Mouse (Mus musculus) hindbrain, embryonic 16.5 days (tissue): ENCODE measurements around the gene Dip2b. TPM values are rescaled to one million over a fixed set of nuclear protein-coding genes. Genes with fewer than 3 reads are reported as not detected.

ENCODE experiments used
- ATAC-seq: fragments of 200-750 bp; cut with Nextera tagmentation; 2 replicates; pipeline ENCODE4 v1.8.0; 2017; ENCODE audit warnings: moderate TSS enrichment, moderate library complexity
- H3K27ac ChIP-seq: fragments of 300-500 bp; sonication (generic); 2 replicates; pipeline ENCODE4 v1.5.1; 2014; ENCODE audit warnings: low read depth, mild to moderate bottlenecking, control low read depth, low read length, moderate library complexity
- H3K27me3 ChIP-seq: fragments of 300-500 bp; sonication (generic); replicated peaks from 2 replicates; pipeline ENCODE4 v1.6.1; 2014; ENCODE audit warnings: low read length; ENCODE audit not compliant: control insufficient read depth, insufficient read depth
- H3K36me3 ChIP-seq: fragments of 300-500 bp; sonication (generic); 2 replicates; pipeline ENCODE4 v1.6.1; 2014; ENCODE audit warnings: mild to moderate bottlenecking, low read length, moderate library complexity, mixed read lengths; ENCODE audit not compliant: control insufficient read depth, insufficient read depth
- H3K4me1 ChIP-seq: fragments of 300-500 bp; sonication (generic); 2 replicates; pipeline ENCODE4 v1.6.1; 2014; ENCODE audit warnings: low read depth, low read length; ENCODE audit not compliant: control insufficient read depth, insufficient read depth
- H3K4me2 ChIP-seq: fragments of 300-500 bp; sonication (generic); 2 replicates; pipeline ENCODE4 v1.6.1; 2014; ENCODE audit warnings: mild to moderate bottlenecking, low read length, control low read depth, moderate library complexity
- H3K4me3 ChIP-seq: fragments of 300-500 bp; sonication (generic); 2 replicates; pipeline ENCODE4 v1.5.1; 2014; ENCODE audit warnings: mild to moderate bottlenecking, low read length, control low read depth, moderate library complexity
- H3K9ac ChIP-seq: fragments of 300-500 bp; sonication (generic); 2 replicates; pipeline ENCODE4 v1.6.1; 2014; ENCODE audit warnings: low read depth, mild to moderate bottlenecking, control low read depth, low read length, moderate library complexity
- H3K9me3 ChIP-seq: fragments of 300-500 bp; sonication (generic); 2 replicates; pipeline ENCODE4 v1.6.1; 2014; ENCODE audit warnings: mild to moderate bottlenecking, low read length, moderate library complexity; ENCODE audit not compliant: control insufficient read depth
- WGBS: fragments of 180-500 bp; shearing (Covaris S2); extraction: QIAGEN DNeasy Blood & Tissue Kit; methylation state at CpG from one replicate; pipeline ENCODE4 v1.1.7; 2014; 5-methylcytosine and 5-hydroxymethylcytosine counted together
- polyA plus RNA-seq: library from polyadenylated mRNA; unstranded; fragments of >200 nt; fragmentation: Nextera tagmentation; extraction: Ambion mirVana; gene quantifications from 2 replicates; pipeline ENCODE4 v1.2.1, GENCODE M21; 2015

The Dip2b gene
- polyA plus RNA-seq, 1 experiment from 2014 or later, result 12.4 TPM

DNA sequence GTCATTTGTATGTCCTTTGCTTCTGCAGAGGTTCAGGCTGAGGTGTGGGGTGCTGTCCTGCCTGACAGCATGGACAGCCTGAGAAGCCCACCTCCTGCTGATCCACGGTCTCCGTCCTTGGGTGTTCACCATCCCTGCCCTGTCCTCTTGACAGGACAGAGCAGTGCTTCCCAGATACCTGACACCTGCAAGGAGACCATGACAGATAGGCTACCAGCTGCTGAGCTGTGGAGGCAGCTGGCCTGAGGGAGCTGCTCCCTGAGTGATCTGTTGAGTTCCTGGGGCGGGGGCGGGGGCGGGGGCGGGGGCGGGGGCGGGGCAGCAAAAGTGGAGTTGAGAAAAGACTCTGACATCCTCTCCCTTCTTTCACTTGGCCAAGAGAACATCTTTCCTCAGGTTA, 36.3 kb downstream of the Dip2b start:
- WGBS, result 28% methylated on average over 4 of the region's 8 CpGs
- Histone ChIP-seq H3K4me3 (no peak overlapping the region), H3K9me3 (no peaks in the 10 kb centered on the region), H3K4me2 (no peak overlapping the region), H3K27ac (no peak overlapping the region), H3K4me1 (peaks cover 21% of the 10 kb centered on the region), H3K27me3 (no peaks in the 10 kb centered on the region), H3K9ac (no peak overlapping the region), H3K36me3 (no peaks in the 10 kb centered on the region)
- no peak for ATAC-seq

- 0 out of 2 replicates have a peak overlapping the region, but pooled peaks have one; percentile 12 for H3K27ac ChIP-seq
- H3K4me1 ChIP-seq, result peaks cover 23% of the 10 kb centered on the region
- H3K27me3 ChIP-seq, result no peaks in the 10 kb centered on the region
- no peaks in the 10 kb centered on the region for H3K36me3 ChIP-seq
- 76% methylated on average over 4 of the region's 4 CpGs for WGBS
- H3K4me2 ChIP-seq, result no peak overlapping the region
- no peak overlapping the region; the same call in 1 of the 2 replicates for H3K9ac ChIP-seq
- no peak overlapping the region for H3K4me3 ChIP-seq
- no peak for ATAC-seq
- H3K9me3 ChIP-seq, result no peaks in the 10 kb centered on the region
Measured at GRCm38 (mm10) chr15:100076362-100076761, 37.9 kb downstream of the Dip2b start.

DNA sequence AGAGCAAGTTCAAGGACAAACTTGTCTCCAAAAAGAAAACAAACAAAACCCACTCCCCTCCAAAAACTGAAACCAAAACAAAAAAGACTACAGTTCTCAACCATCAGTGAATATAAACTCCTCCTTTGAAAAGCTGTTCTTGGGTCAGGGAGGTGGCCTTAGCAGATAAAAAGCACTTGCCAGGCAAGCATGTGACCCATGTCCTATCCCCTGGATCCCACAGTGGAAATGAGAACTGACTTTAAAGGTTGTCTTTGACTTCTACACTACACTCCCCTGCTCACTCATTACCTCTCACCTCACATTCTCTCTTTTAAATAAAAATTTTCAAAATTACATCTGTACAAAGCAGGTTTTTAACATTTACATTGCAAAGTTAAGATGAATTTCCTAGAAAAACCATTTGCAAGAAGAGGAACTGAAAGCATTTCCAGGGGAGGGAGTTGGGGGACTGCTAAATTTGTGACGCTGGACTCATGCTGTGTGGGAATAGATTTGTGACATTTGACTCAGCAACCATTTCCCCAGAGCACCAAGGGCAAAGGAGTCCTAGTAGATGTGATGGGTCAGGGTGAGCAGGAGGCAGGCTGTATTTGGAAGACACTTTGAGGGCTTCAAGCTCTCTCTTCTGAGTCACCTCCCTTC, 42.5 kb downstream of the Dip2b start:
- Histone ChIP-seq H3K9ac (no peak overlapping the region), H3K4me2 (no peak overlapping the region), H3K36me3 (no peaks in the 10 kb centered on the region), H3K9me3 (no peaks in the 10 kb centered on the region), H3K27me3 (no peaks in the 10 kb centered on the region), H3K27ac (0 out of 2 replicates have a peak overlapping the region, but pooled peaks have one; percentile 16), H3K4me1 (peaks cover 24% of the 10 kb centered on the region), H3K4me3 (no peak overlapping the region)
- no peak for ATAC-seq
- WGBS, result 34% methylated on average over 1 of the region's 1 CpGs

DNA sequence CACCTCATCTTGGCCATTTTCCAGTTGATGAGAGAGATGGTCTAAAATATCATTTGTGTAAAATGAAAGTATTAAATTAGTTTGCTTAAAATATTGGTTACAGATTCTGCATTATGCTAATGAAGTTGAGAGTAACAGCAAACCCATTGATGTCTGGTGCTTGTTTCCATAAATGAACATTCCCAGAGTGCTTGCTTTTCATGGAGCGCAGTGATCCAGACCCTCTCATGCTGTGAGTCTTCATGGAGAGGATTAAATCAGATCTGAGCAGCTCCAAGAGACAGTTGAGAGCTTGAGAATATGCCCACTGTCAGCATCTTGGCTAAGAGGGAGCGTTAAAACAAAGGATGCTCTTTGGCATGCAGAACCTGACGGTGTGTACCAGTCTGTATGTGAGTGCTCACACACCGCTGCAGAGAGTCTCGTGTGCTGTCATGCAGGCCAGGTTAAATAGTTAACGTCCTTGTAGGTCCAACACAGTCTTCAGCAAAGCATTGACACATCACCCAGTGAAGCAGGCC, 43.1 kb downstream of the Dip2b start:
- Histone ChIP-seq H3K9ac (no peak overlapping the region), H3K4me1 (peaks cover 22% of the 10 kb centered on the region), H3K36me3 (no peaks in the 10 kb centered on the region), H3K4me3 (no peak overlapping the region), H3K9me3 (no peaks in the 10 kb centered on the region), H3K27me3 (no peaks in the 10 kb centered on the region), H3K4me2 (no peak overlapping the region), H3K27ac (peak overlapping the region; percentile 41)
- ATAC-seq, result peak; percentile 78
- WGBS, result 35% methylated on average over 6 of the region's 6 CpGs

- H3K9ac ChIP-seq, result no peak overlapping the region
- no peak overlapping the region for H3K4me3 ChIP-seq
- no peaks in the 10 kb centered on the region for H3K36me3 ChIP-seq
- H3K27me3 ChIP-seq, result no peaks in the 10 kb centered on the region
- H3K27ac ChIP-seq, result peak overlapping the region; percentile 41; the same call in 1 of the 2 replicates
- H3K9me3 ChIP-seq, result no peaks in the 10 kb centered on the region
- WGBS, result 53% methylated on average over 8 of the region's 8 CpGs
- ATAC-seq, result 0 out of 2 replicates have a peak, but pooled peaks have one; percentile 46
- peaks cover 18% of the 10 kb centered on the region for H3K4me1 ChIP-seq
- no peak overlapping the region for H3K4me2 ChIP-seq
Measured at GRCm38 (mm10) chr15:100082052-100082451, 43.6 kb downstream of the Dip2b start.

- Histone ChIP-seq H3K36me3 (no peaks in the 10 kb centered on the region), H3K9me3 (no peaks in the 10 kb centered on the region), H3K9ac (no peak overlapping the region), H3K4me2 (no peak overlapping the region), H3K4me3 (no peak overlapping the region), H3K27me3 (no peaks in the 10 kb centered on the region), H3K27ac (no peak overlapping the region), H3K4me1 (peaks cover 18% of the 10 kb centered on the region)
- ATAC-seq, result no peak
- 91% methylated on average over 5 of the region's 5 CpGs for WGBS
Measured at GRCm38 (mm10) chr15:100082733-100083132, 44.3 kb downstream of the Dip2b start.

DNA sequence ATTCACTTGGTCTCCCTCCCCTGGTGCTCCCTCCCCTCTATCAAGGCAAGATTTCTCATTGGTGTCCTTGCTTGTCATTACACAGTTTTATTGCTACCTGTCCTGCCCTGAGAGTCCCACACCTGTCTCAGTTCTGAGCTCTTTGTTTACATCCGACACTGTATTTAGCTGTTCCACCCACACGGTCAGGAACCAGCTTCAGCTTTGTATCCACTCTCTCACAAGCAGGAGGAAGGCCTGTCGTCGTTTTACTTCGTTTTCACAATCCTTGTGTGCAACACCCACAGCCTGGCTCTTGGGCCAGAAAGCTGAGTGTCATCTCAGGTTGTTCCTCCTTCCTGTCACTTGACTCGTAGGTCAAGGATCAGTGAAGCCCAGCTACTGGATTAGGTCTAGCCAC, 45.4 kb downstream of the Dip2b start:
- H3K9me3 ChIP-seq, result no peaks in the 10 kb centered on the region
- WGBS, result 86% methylated on average over 6 of the region's 6 CpGs
- no peak overlapping the region for H3K9ac ChIP-seq
- H3K4me1 ChIP-seq, result peaks cover 18% of the 10 kb centered on the region
- H3K36me3 ChIP-seq, result no peaks in the 10 kb centered on the region
- ATAC-seq, result no peak
- H3K4me3 ChIP-seq, result no peak overlapping the region
- H3K4me2 ChIP-seq, result no peak overlapping the region
- no peak overlapping the region for H3K27ac ChIP-seq
- H3K27me3 ChIP-seq, result no peaks in the 10 kb centered on the region

GRCm38 (mm10) chr15:100084882-100085281, 46.4 kb downstream of the Dip2b start:
- H3K27ac ChIP-seq, result no peak overlapping the region

GRCm38 (mm10) chr15:100088021-100088420, 49.6 kb downstream of the Dip2b start:
- peak overlapping the region; percentile 31; the same call in 1 of the 2 replicates for H3K27ac ChIP-seq
- WGBS, result 92% methylated on average over 7 of the region's 7 CpGs
- H3K27me3 ChIP-seq, result no peaks in the 10 kb centered on the region
- H3K9me3 ChIP-seq, result no peaks in the 10 kb centered on the region
- no peak overlapping the region for H3K4me2 ChIP-seq
- no peak for ATAC-seq
- peaks cover 25% of the 10 kb centered on the region for H3K4me1 ChIP-seq
- no peaks in the 10 kb centered on the region for H3K36me3 ChIP-seq
- no peak overlapping the region for H3K4me3 ChIP-seq
- H3K9ac ChIP-seq, result no peak overlapping the region

More at GRCm38 (mm10) chr15:100084882-100085281, 46.4 kb downstream of the Dip2b start:
- Histone ChIP-seq H3K27me3 (no peaks in the 10 kb centered on the region), H3K4me1 (peaks cover 24% of the 10 kb centered on the region), H3K9me3 (no peaks in the 10 kb centered on the region), H3K4me2 (no peak overlapping the region), H3K4me3 (no peak overlapping the region), H3K9ac (no peak overlapping the region), H3K36me3 (no peaks in the 10 kb centered on the region)
- 83% methylated on average over 4 of the region's 4 CpGs for WGBS
- no peak for ATAC-seq
